Mouse (Mus musculus) brain, embryonic 14.5 days (tissue): ENCODE results near the gene Sgk1.

Experiments used
- CTCF ChIP-seq: fragments of 200-500 bp; IDR thresholded peaks from 2 replicates; pipeline ENCODE4 v1.5.1; 2012; ENCODE audit warnings: inconsistent platforms, mild to moderate bottlenecking, moderate library complexity, borderline replicate concordance; ENCODE audit not compliant: insufficient read depth, insufficient read length; ENCODE audit errors: extremely low read depth
- POLR2A ChIP-seq: fragments of 200-500 bp; IDR thresholded peaks from 2 replicates; pipeline ENCODE4 v1.6.1; 2012; ENCODE audit warnings: mild to moderate bottlenecking, inconsistent platforms, borderline replicate concordance; ENCODE audit not compliant: poor library complexity, insufficient read depth, insufficient read length, severe bottlenecking; ENCODE audit errors: extremely low read depth

- TF ChIP-seq CTCF (no peak), POLR2A (no peak)
These were observed 42.5 kb upstream of the Sgk1 start for GRCm38 (mm10) chr10:21839248-21840155.
